Mouse (Mus musculus): ENCODE measurements around the gene Olfr1211. TPM values are rescaled to one million over a fixed set of nuclear protein-coding genes. Genes with fewer than 3 reads are reported as not detected.

The Olfr1211 gene
- total RNA-seq (2021), result not detected
- long read RNA-seq, experiment 1, result 0 reads
- long read RNA-seq, experiment 2, result 0 reads

- DNase-seq (ENCODE audit: low spot score in 2 of 2), result no peak
These were observed at the start of gene Olfr1211 for GRCm38 (mm10) chr2:88938011-88938410. Olfr1211 (minus strand) TSS chr2:88938111.

- DNase-seq (ENCODE audit: low spot score in 2 of 2), result no peak
These were observed 42.3 kb upstream of the Olfr1211 start, which contains the start of gene Gm13762 for GRCm38 (mm10) chr2:88980181-88980580. Gm13762 (minus strand) TSS chr2:88980281.

DNA sequence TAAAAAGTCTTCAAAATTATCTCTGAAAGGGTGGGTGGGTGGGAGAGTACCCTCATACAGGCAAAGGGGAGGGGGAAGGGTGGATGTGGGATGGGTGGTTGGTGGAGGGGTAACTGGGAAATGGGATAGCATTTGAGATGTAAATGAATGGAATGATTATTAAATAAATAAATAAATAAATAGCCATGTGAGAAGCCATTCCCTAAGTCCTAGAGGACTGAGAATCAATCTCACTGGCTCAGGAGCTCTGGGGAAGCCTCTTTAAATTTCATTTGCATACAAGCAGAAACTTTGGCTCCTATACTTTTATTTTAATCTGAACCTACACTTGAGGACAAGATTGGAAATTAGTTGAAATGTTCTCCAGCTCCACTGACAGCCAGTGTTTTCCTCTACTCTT, 15.8 kb upstream of the Olfr1211 start, which contains the start of gene Olfr1212:
Gene Olfr1212, plus strand, starts transcription at position 301 of the 400 bp plus-strand sequence.
- DNase-seq (ENCODE audit: low spot score in 2 of 2), result no peak

GRCm38 (mm10) chr2:88915057-88915456, 22.9 kb downstream of the Olfr1211 start, which contains the start of gene Olfr1209:
Olfr1209 (minus strand) TSS chr2:88915157.
- DNase-seq (ENCODE audit: low spot score in 2 of 2), result no peak

GRCm38 (mm10) chr2:88902211-88902610, 35.7 kb downstream of the Olfr1211 start, which contains the start of gene Olfr1208:
Olfr1208 (minus strand) TSS chr2:88902311.
- DNase-seq (ENCODE audit: low spot score in 2 of 2), result no peak

Other genes starting within 250 kb of the Olfr1211 start
- gene Olfr1195, start 248.9 kb downstream of the Olfr1211 start, total RNA-seq (2021), result not detected
- gene Olfr1196, start 233.5 kb downstream of the Olfr1211 start, total RNA-seq (2021), result not detected
- gene Olfr1197, start 205.7 kb downstream of the Olfr1211 start, total RNA-seq (2021), result not detected
- gene Olfr1198, start 186.7 kb downstream of the Olfr1211 start, total RNA-seq (2021), result not detected
- gene Olfr1199, start 177.6 kb downstream of the Olfr1211 start, total RNA-seq (2021), result not detected
- gene Olfr1200, start 167.6 kb downstream of the Olfr1211 start, total RNA-seq (2021), result not detected
- gene Olfr1201, start 145.1 kb downstream of the Olfr1211 start, total RNA-seq (2021), result not detected
- under 1 TPM in 1 of 2 experiments, not detected in 1; 0.07 TPM for gene Olfr1202, start 123.6 kb downstream of the Olfr1211 start, total RNA-seq (2021)
- not detected for gene Olfr1205, start 108.4 kb downstream of the Olfr1211 start, total RNA-seq (2021)
- not detected for gene Olfr1204, start 88.8 kb downstream of the Olfr1211 start, total RNA-seq (2021)
- gene Olfr1206, start 74.9 kb downstream of the Olfr1211 start, total RNA-seq (2021), result not detected
- not detected for gene Olfr1208, start 35.8 kb downstream of the Olfr1211 start, total RNA-seq (2021)
- not detected for gene Olfr1209, start 23.0 kb downstream of the Olfr1211 start, total RNA-seq (2021)
- gene Olfr1212, start 15.9 kb upstream of the Olfr1211 start, total RNA-seq (2021), result not detected
- not detected for gene Gm13762, start 42.2 kb upstream of the Olfr1211 start, total RNA-seq (2021)
- gene Olfr1214, start 54.5 kb upstream of the Olfr1211 start, total RNA-seq (2021), result not detected
- gene Olfr1215, start 68.9 kb upstream of the Olfr1211 start, total RNA-seq (2021), result not detected
- not detected for gene Olfr1216, start 80.2 kb upstream of the Olfr1211 start, total RNA-seq (2021)
- gene Olfr1217, start 94.0 kb upstream of the Olfr1211 start, total RNA-seq (2021), result not detected
- not detected for gene Olfr1218, start 123.1 kb upstream of the Olfr1211 start, total RNA-seq (2021)
- not detected for gene Olfr1219, start 145.4 kb upstream of the Olfr1211 start, total RNA-seq (2021)
- not detected for gene Olfr1220, start 168.7 kb upstream of the Olfr1211 start, total RNA-seq (2021)
- gene Olfr1221, start 179.2 kb upstream of the Olfr1211 start, total RNA-seq (2021), result not detected
- not detected for gene Olfr1222, start 194.9 kb upstream of the Olfr1211 start, total RNA-seq (2021)
- gene Olfr1223, start 213.4 kb upstream of the Olfr1211 start, total RNA-seq (2021), result not detected
- gene Olfr1224-ps1, start 226.0 kb upstream of the Olfr1211 start, total RNA-seq (2021), result not detected
- not detected for gene Olfr1225, start 236.6 kb upstream of the Olfr1211 start, total RNA-seq (2021)

All from gastrocnemius, postnatal 4 days (tissue).